Mouse (Mus musculus) neural tube, embryonic 14.5 days (tissue): ENCODE measurements around the gene Zc3h14. TPM values are rescaled to one million over a fixed set of nuclear protein-coding genes. Genes with fewer than 3 reads are reported as not detected.
A peak's percentile ranks its signal among the peaks of the same experiment; 100 is the strongest.

Experiments used
- ATAC-seq: fragments of 200-750 bp; cut with Nextera tagmentation; 2 replicates; pipeline ENCODE4 v1.8.0; 2017; ENCODE audit warnings: low read depth, mild to moderate bottlenecking, moderate TSS enrichment, moderate library complexity
- H3K27ac ChIP-seq: fragments of 300-500 bp; sonication (generic); 2 replicates; pipeline ENCODE4 v1.5.1; 2014; ENCODE audit warnings: low read depth, mild to moderate bottlenecking, control low read depth, low read length, moderate library complexity, mixed read lengths
- H3K27me3 ChIP-seq: fragments of 300-500 bp; sonication (generic); 2 replicates; pipeline ENCODE4 v1.6.1; 2014; ENCODE audit warnings: low read length; ENCODE audit not compliant: control insufficient read depth, insufficient read depth
- H3K36me3 ChIP-seq: fragments of 300-500 bp; sonication (generic); 2 replicates; pipeline ENCODE4 v1.6.1; 2014; ENCODE audit warnings: low read length, mixed read lengths; ENCODE audit not compliant: control insufficient read depth, insufficient read depth
- H3K4me1 ChIP-seq: fragments of 300-500 bp; sonication (generic); 2 replicates; pipeline ENCODE4 v1.6.1; 2014; ENCODE audit warnings: low read length; ENCODE audit not compliant: control insufficient read depth, insufficient read depth
- H3K4me2 ChIP-seq: fragments of 300-500 bp; sonication (generic); 2 replicates; pipeline ENCODE4 v1.6.1; 2014; ENCODE audit warnings: mild to moderate bottlenecking, low read depth, low read length, control low read depth
- H3K4me3 ChIP-seq: fragments of 300-500 bp; sonication (generic); 2 replicates; pipeline ENCODE4 v1.5.1; 2014; ENCODE audit warnings: low read depth, low read length, control low read depth, mixed read lengths
- H3K9ac ChIP-seq: fragments of 300-500 bp; sonication (generic); replicated peaks from 2 replicates; pipeline ENCODE4 v1.6.1; 2014; ENCODE audit warnings: low read depth, mild to moderate bottlenecking, control low read depth, low read length, mixed read lengths
- H3K9me3 ChIP-seq: fragments of 300-500 bp; sonication (generic); 2 replicates; pipeline ENCODE4 v1.6.1; 2016; ENCODE audit warnings: low read length; ENCODE audit not compliant: control insufficient read depth
- WGBS: fragments of 180-500 bp; shearing (Covaris S2); extraction: QIAGEN DNeasy Blood & Tissue Kit; methylation state at CpG from one replicate; pipeline ENCODE4 v1.1.7; 2014; 5-methylcytosine and 5-hydroxymethylcytosine counted together
- polyA plus RNA-seq: library from polyadenylated mRNA; unstranded; fragments of >200 nt; fragmentation: Nextera tagmentation; extraction: Ambion mirVana; gene quantifications from 2 replicates; pipeline ENCODE4 v1.2.1, GENCODE M21; 2014

Zc3h14 gene
- polyA plus RNA-seq, result 126 and 137 TPM in 2 replicates

GRCm38 (mm10) chr12:98746746-98747379, at the start of gene Zc3h14:
TSS of gene Zc3h14 (plus strand) at chr12:98746964.
- Histone ChIP-seq H3K9ac (peak within 1 kb of the TSS; percentile 95), H3K9me3 (no peaks in the 10 kb centered on the region), H3K27me3 (no peaks in the 10 kb centered on the region), H3K27ac (peak within 1 kb of the TSS; percentile 93), H3K4me1 (peaks cover 24% of the 10 kb centered on the region), H3K36me3 (no peaks in the 10 kb centered on the region), H3K4me2 (peak within 1 kb of the TSS; percentile 81), H3K4me3 (peak within 1 kb of the TSS; percentile 95)
- WGBS, result under 1% methylated on average over 58 of the region's 87 CpGs
- peak; percentile 92 for ATAC-seq

- no peak overlapping the region for H3K4me2 ChIP-seq
- no peaks in the 10 kb centered on the region for H3K27me3 ChIP-seq
- H3K4me1 ChIP-seq, result no peaks in the 10 kb centered on the region
- no peak for ATAC-seq
- no peaks in the 10 kb centered on the region for H3K36me3 ChIP-seq
- H3K4me3 ChIP-seq, result no peak overlapping the region
- H3K9me3 ChIP-seq, result no peaks in the 10 kb centered on the region
- WGBS, result 87% methylated on average over 5 of the region's 5 CpGs
- no peak overlapping the region for H3K27ac ChIP-seq
- H3K9ac ChIP-seq, result no peak overlapping the region
Observed at GRCm38 (mm10) chr12:98697202-98697601, 49.6 kb upstream of the Zc3h14 start.

GRCm38 (mm10) chr12:98701564-98701963, 45.2 kb upstream of the Zc3h14 start:
- Histone ChIP-seq H3K27ac (no peak overlapping the region), H3K9ac (no peak overlapping the region), H3K27me3 (no peaks in the 10 kb centered on the region), H3K4me3 (no peak overlapping the region), H3K4me1 (no peaks in the 10 kb centered on the region), H3K36me3 (0 out of 2 replicates have a peak, but pooled peaks cover 3% of the 10 kb centered on the region), H3K9me3 (no peaks in the 10 kb centered on the region), H3K4me2 (no peak overlapping the region)
- 82% methylated on average over 9 of the region's 9 CpGs for WGBS
- no peak for ATAC-seq

- Histone ChIP-seq H3K27ac (no peak overlapping the region), H3K9ac (no peak overlapping the region), H3K27me3 (no peaks in the 10 kb centered on the region), H3K4me3 (no peak overlapping the region), H3K4me1 (no peaks in the 10 kb centered on the region), H3K9me3 (no peaks in the 10 kb centered on the region), H3K4me2 (no peak overlapping the region), H3K36me3 (0 out of 2 replicates have a peak, but pooled peaks cover 3% of the 10 kb centered on the region)
- WGBS, result 84% methylated on average over 2 of the region's 2 CpGs
- ATAC-seq, result no peak
Observed at GRCm38 (mm10) chr12:98703554-98703953, 43.2 kb upstream of the Zc3h14 start.

DNA sequence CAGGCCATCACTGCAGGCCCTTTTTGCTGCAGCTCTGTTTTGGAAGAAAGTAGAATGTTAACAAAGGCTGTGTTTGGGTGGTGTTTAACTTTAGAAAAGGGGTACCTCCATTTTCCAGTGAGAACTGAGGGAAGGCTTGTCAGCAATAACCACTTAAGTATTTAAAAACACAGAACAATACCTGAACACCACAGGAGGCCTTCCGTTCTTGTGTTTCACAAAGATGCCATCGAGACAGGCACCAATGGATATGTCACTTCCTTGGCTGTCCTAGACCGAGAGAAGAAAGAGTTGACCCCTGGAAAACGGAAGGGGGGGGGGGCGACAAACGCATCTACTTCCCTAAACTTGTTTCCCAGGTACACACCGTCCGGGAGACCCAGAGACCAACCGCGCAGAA, 42.8 kb upstream of the Zc3h14 start:
- Histone ChIP-seq H3K27me3 (no peaks in the 10 kb centered on the region), H3K9me3 (no peaks in the 10 kb centered on the region), H3K4me2 (no peak overlapping the region), H3K4me1 (no peaks in the 10 kb centered on the region), H3K27ac (no peak overlapping the region), H3K9ac (no peak overlapping the region), H3K4me3 (no peak overlapping the region), H3K36me3 (0 out of 2 replicates have a peak, but pooled peaks cover 3% of the 10 kb centered on the region)
- no peak for ATAC-seq
- WGBS, result 77% methylated on average over 10 of the region's 10 CpGs

- ATAC-seq, result no peak
- WGBS, result 71% methylated on average over 6 of the region's 6 CpGs
- no peak overlapping the region for H3K9ac ChIP-seq
- no peaks in the 10 kb centered on the region for H3K9me3 ChIP-seq
- H3K36me3 ChIP-seq, result no peaks in the 10 kb centered on the region
- H3K4me2 ChIP-seq, result no peak overlapping the region
- no peak overlapping the region for H3K4me3 ChIP-seq
- H3K4me1 ChIP-seq, result no peaks in the 10 kb centered on the region
- H3K27ac ChIP-seq, result no peak overlapping the region
- H3K27me3 ChIP-seq, result no peaks in the 10 kb centered on the region
Observed at GRCm38 (mm10) chr12:98712819-98713218, 33.9 kb upstream of the Zc3h14 start.

DNA sequence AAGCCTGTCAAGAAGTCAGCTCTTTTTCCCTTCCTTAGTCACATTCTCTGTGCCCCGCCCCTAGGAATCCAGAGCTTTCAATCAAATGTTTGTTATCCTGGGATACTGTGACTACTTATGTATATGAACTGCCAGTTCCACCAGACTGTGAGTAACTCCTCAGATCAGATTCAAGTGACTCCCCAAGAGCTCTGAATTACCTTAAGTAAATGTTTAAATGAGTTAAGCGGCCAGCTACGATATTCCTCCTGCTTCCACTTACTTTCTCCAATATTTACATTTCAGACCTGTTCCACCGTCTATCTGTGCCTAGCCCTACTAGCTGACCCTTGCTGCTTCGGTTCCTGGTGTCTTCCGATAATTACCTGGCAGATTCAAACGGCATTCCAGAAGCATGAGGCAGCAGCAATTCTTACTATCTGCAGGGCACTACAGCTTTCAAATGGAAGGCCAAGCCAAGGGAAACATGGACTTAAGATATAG, 33.1 kb upstream of the Zc3h14 start:
- H3K4me2 ChIP-seq, result no peak overlapping the region
- no peak overlapping the region for H3K4me3 ChIP-seq
- H3K36me3 ChIP-seq, result no peaks in the 10 kb centered on the region
- no peaks in the 10 kb centered on the region for H3K4me1 ChIP-seq
- no peaks in the 10 kb centered on the region for H3K27me3 ChIP-seq
- no peak overlapping the region for H3K27ac ChIP-seq
- no peaks in the 10 kb centered on the region for H3K9me3 ChIP-seq
- WGBS, result 77% methylated on average over 7 of the region's 7 CpGs
- no peak for ATAC-seq
- no peak overlapping the region for H3K9ac ChIP-seq

- no peak overlapping the region for H3K27ac ChIP-seq
- WGBS, result 57% methylated on average over 11 of the region's 11 CpGs
- H3K9ac ChIP-seq, result no peak overlapping the region
Observed at GRCm38 (mm10) chr12:98714757-98715156, 32.0 kb upstream of the Zc3h14 start.

DNA sequence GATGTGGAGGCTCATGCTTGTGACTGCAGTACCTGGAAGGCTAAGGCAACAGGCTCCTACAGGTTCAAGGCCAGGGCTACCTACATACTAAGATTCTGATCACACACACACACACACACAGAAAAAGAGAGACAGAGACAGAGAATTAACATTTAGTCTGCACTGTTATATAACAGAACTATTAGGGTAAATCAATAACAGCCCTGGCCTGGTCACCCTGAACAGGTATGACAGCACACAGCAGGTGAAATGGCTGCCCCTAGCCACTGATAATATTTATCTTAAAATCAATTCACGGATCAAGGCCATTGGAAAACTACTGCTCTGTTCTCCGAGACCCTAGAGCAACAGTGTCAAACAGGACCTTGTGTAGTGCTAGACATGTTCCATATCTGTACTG, 30.6 kb upstream of the Zc3h14 start:
- Histone ChIP-seq H3K4me2 (no peak overlapping the region), H3K4me3 (no peak overlapping the region), H3K36me3 (no peaks in the 10 kb centered on the region), H3K27me3 (no peaks in the 10 kb centered on the region), H3K4me1 (0 out of 2 replicates have a peak, but pooled peaks cover 3% of the 10 kb centered on the region), H3K9ac (no peak overlapping the region), H3K27ac (no peak overlapping the region), H3K9me3 (no peaks in the 10 kb centered on the region)
- no peak for ATAC-seq
- 93% methylated on average over 2 of the region's 2 CpGs for WGBS

More at GRCm38 (mm10) chr12:98714757-98715156, 32.0 kb upstream of the Zc3h14 start:
- Histone ChIP-seq H3K4me2 (no peak overlapping the region), H3K27me3 (no peaks in the 10 kb centered on the region), H3K4me3 (no peak overlapping the region), H3K36me3 (no peaks in the 10 kb centered on the region), H3K4me1 (no peaks in the 10 kb centered on the region), H3K9me3 (no peaks in the 10 kb centered on the region)
- no peak for ATAC-seq
